Mouse (Mus musculus): ENCODE data around the gene Pon3.

Gene Pon3

GRCm38 (mm10) chr6:5255722-5256451, at the start of gene Pon3:
Gene Pon3, minus strand, starts transcription at chr6:5256286.
- DNase-seq = peak; percentile 34 to 38

- DNase-seq = no peak
These were observed 48.9 kb upstream of the Pon3 start for GRCm38 (mm10) chr6:5304956-5305355.

GRCm38 (mm10) chr6:5300629-5301028, 44.5 kb upstream of the Pon3 start:
- DNase-seq = no peak

GRCm38 (mm10) chr6:5299561-5299960, 43.5 kb upstream of the Pon3 start:
- DNase-seq = no peak

GRCm38 (mm10) chr6:5298092-5298554, 42.0 kb upstream of the Pon3 start, which contains the start of gene Pon2:
Gene Pon2, minus strand, starts transcription at chr6:5298455.
- DNase-seq = peak; percentile 82 to 88

GRCm38 (mm10) chr6:5297321-5298091, 41.4 kb upstream of the Pon3 start:
- DNase-seq = peak; percentile 65 to 67

- no peak for DNase-seq
These were observed 40.0 kb upstream of the Pon3 start for GRCm38 (mm10) chr6:5296067-5296466.

GRCm38 (mm10) chr6:5294659-5295449, 38.8 kb upstream of the Pon3 start:
- DNase-seq = no peak

- no peak for DNase-seq
These were observed 36.8 kb upstream of the Pon3 start for GRCm38 (mm10) chr6:5292841-5293240.

- no peak for DNase-seq
These were observed 35.4 kb upstream of the Pon3 start for GRCm38 (mm10) chr6:5291450-5291849.

- no peak for DNase-seq
These were observed 31.8 kb upstream of the Pon3 start for GRCm38 (mm10) chr6:5287919-5288318.

- DNase-seq = no peak
These were observed 31.3 kb upstream of the Pon3 start for GRCm38 (mm10) chr6:5287392-5287791.

- DNase-seq = no peak
These were observed 26.3 kb upstream of the Pon3 start for GRCm38 (mm10) chr6:5282418-5282817.

- DNase-seq = peak in 1 of 2 experiments; percentile 16
These were observed 24.7 kb upstream of the Pon3 start for GRCm38 (mm10) chr6:5280576-5281305.

GRCm38 (mm10) chr6:5277972-5278371, 21.9 kb upstream of the Pon3 start:
- DNase-seq = no peak

GRCm38 (mm10) chr6:5269641-5270040, 13.6 kb upstream of the Pon3 start:
- no peak for DNase-seq

- peak; percentile 11 to 24 for DNase-seq
These were observed 8.7 kb upstream of the Pon3 start for GRCm38 (mm10) chr6:5264793-5265192.

- no peak for DNase-seq
These were observed 7.3 kb upstream of the Pon3 start for GRCm38 (mm10) chr6:5263250-5263999.

- no peak for DNase-seq
These were observed 6.5 kb upstream of the Pon3 start for GRCm38 (mm10) chr6:5262322-5263249.

GRCm38 (mm10) chr6:5255291-5255690, 795 bp downstream of the Pon3 start:
- DNase-seq = no peak

- DNase-seq = no peak
These were observed 1.2 kb downstream of the Pon3 start for GRCm38 (mm10) chr6:5254869-5255268.
